Mouse (Mus musculus) limb, embryonic 13.5 days (tissue): Measurements from ENCODE around the gene Krt35. TPM values are rescaled to one million over a fixed set of nuclear protein-coding genes. Genes with fewer than 3 reads are reported as not detected.
A peak's percentile ranks its signal among the peaks of the same experiment; 100 is the strongest.

Experiments
- ATAC-seq: fragments of 200-750 bp; cut with Nextera tagmentation; 2 replicates; pipeline ENCODE4 v1.8.0; 2017; ENCODE audit warnings: low read depth, moderate number of reproducible peaks, moderate TSS enrichment; ENCODE audit not compliant: low FRiP score
- H3K27ac ChIP-seq: fragments of 300-500 bp; sonication (generic); 2 replicates; pipeline ENCODE4 v1.5.1; 2015; ENCODE audit warnings: inconsistent platforms, mild to moderate bottlenecking, moderate library complexity
- H3K27me3 ChIP-seq: fragments of 300-500 bp; sonication (generic); 2 replicates; pipeline ENCODE4 v1.6.1; 2015; ENCODE audit warnings: mild to moderate bottlenecking, inconsistent platforms
- H3K36me3 ChIP-seq: fragments of 300-500 bp; sonication (generic); 2 replicates; pipeline ENCODE4 v1.6.1; 2015; ENCODE audit warnings: inconsistent platforms, mild to moderate bottlenecking, moderate library complexity
- H3K4me1 ChIP-seq: fragments of 300-500 bp; sonication (generic); 2 replicates; pipeline ENCODE4 v1.6.1; 2015; ENCODE audit warnings: inconsistent platforms
- H3K4me2 ChIP-seq: fragments of 300-500 bp; sonication (generic); replicated peaks from 2 replicates; pipeline ENCODE4 v1.6.1; 2015; ENCODE audit warnings: inconsistent platforms, mild to moderate bottlenecking, moderate library complexity
- H3K4me3 ChIP-seq: fragments of 300-500 bp; sonication (generic); 2 replicates; pipeline ENCODE4 v1.5.1; 2015; ENCODE audit warnings: moderate library complexity, mild to moderate bottlenecking, inconsistent platforms
- H3K9ac ChIP-seq: fragments of 300-500 bp; sonication (generic); 2 replicates; pipeline ENCODE4 v1.6.1; 2015; ENCODE audit warnings: mild to moderate bottlenecking, inconsistent platforms
- H3K9me3 ChIP-seq: fragments of 300-500 bp; sonication (generic); 2 replicates; pipeline ENCODE4 v1.6.1; 2016; ENCODE audit warnings: inconsistent platforms
- WGBS: fragments of 180-500 bp; shearing (Covaris S2); methylation state at CpG from one replicate; pipeline ENCODE4 v1.1.7; 2015; 5-methylcytosine and 5-hydroxymethylcytosine counted together
- polyA plus RNA-seq: library from polyadenylated mRNA; unstranded; fragments of >200 nt; fragmentation: Nextera tagmentation; extraction: Ambion mirVana; gene quantifications from 2 replicates; pipeline ENCODE4 v1.2.1, GENCODE M21; 2015

Krt35 gene
- 0.80 and 1.0 TPM in 2 replicates for polyA plus RNA-seq

DNA sequence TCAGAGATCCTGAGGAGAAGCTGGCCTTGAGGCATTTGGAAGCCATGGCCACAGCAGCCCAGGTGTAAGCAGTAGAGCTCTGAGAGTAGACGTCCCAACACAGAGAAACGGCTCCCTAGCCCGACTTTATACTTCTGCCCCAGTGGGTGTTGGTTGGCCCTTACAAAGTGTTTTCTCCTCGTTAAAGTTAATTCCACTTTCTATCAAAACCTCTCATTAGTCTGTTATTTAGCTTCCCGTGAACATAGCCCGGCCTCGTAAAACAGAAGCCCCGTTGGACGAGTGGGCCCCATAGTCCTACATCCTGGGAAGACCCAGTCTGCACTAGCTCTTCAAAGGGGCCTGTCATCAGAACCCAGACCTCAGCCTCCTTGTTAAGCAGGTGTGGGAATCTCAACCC, at the start of gene Krt35:
Gene Krt35 (minus strand): TSS at position 101 of the 400 bp plus-strand sequence.
- Histone ChIP-seq H3K36me3 (no peaks in the 10 kb centered on the region), H3K27ac (no peak within 1 kb of the TSS), H3K27me3 (0 out of 2 replicates have a peak, but pooled peaks cover 10% of the 10 kb centered on the region), H3K9ac (no peak within 1 kb of the TSS), H3K9me3 (no peaks in the 10 kb centered on the region), H3K4me3 (no peak within 1 kb of the TSS), H3K4me1 (peaks cover 14% of the 10 kb centered on the region), H3K4me2 (peak within 1 kb of the TSS; percentile 19; the same call in 1 of the 2 replicates)
- 33% methylated on average over 9 of the region's 9 CpGs for WGBS
- no peak for ATAC-seq

GRCm38 (mm10) chr11:100145104-100145503, 49.1 kb upstream of the Krt35 start:
- H3K9me3 ChIP-seq = no peaks in the 10 kb centered on the region
- WGBS = 3% methylated on average over 20 of the region's 20 CpGs
- H3K4me3 ChIP-seq = peak overlapping the region; percentile 34
- H3K27me3 ChIP-seq = peaks cover 44% of the 10 kb centered on the region
- peak overlapping the region; percentile 63 for H3K4me2 ChIP-seq
- peaks cover 22% of the 10 kb centered on the region for H3K4me1 ChIP-seq
- no peaks in the 10 kb centered on the region for H3K36me3 ChIP-seq
- H3K27ac ChIP-seq = no peak overlapping the region
- H3K9ac ChIP-seq = no peak overlapping the region
- ATAC-seq = no peak

DNA sequence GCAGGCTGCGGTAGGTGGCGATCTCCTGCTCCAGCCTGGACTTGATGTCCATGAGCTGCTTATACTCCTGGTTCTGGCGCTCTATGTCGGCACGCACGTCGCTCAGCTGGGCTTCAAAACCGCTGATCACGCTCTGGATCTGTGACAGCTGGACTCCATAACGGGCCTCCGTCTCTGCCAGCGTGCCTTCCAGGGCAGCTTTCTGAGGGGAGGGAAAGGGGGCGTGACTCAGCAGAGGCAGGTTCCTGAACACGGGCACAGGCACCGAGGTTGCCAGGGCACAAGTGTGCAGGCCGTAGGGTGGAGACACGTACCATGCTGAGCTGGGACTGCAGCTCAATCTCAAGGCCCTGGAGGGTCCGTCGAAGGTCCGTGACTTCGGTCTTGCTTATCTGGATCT, 44.9 kb upstream of the Krt35 start:
- Histone ChIP-seq H3K36me3 (no peaks in the 10 kb centered on the region), H3K9ac (no peak overlapping the region), H3K27ac (no peak overlapping the region), H3K4me2 (no peak overlapping the region), H3K9me3 (no peaks in the 10 kb centered on the region), H3K4me1 (peaks cover 43% of the 10 kb centered on the region), H3K27me3 (peaks cover 29% of the 10 kb centered on the region), H3K4me3 (no peak overlapping the region)
- WGBS = 72% methylated on average over 21 of the region's 21 CpGs
- ATAC-seq = no peak

DNA sequence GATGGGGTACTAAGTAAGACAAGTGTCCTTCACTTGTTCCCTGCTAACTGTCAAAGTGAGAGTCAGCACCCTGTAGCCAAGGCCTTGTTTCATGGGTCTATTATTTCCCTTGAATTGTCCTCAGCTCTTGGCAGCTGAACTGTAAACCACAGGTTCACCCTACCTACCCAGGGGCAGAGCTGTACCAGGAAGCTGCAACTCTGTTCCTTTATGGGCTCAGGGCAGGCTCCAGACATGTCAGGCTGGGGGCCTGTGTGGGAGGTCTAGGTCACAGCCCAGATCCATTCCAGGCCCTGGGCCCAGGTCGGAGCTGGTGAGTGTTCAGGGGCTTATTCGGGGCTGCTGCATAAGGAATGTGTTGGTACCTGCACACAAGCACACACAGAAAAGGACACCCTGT, 43.4 kb upstream of the Krt35 start:
- Histone ChIP-seq H3K9me3 (no peaks in the 10 kb centered on the region), H3K27ac (no peak overlapping the region), H3K4me2 (no peak overlapping the region), H3K36me3 (no peaks in the 10 kb centered on the region), H3K4me1 (peaks cover 33% of the 10 kb centered on the region), H3K9ac (no peak overlapping the region), H3K4me3 (no peak overlapping the region), H3K27me3 (peaks cover 13% of the 10 kb centered on the region)
- 36% methylated on average over 2 of the region's 2 CpGs for WGBS
- ATAC-seq = no peak

DNA sequence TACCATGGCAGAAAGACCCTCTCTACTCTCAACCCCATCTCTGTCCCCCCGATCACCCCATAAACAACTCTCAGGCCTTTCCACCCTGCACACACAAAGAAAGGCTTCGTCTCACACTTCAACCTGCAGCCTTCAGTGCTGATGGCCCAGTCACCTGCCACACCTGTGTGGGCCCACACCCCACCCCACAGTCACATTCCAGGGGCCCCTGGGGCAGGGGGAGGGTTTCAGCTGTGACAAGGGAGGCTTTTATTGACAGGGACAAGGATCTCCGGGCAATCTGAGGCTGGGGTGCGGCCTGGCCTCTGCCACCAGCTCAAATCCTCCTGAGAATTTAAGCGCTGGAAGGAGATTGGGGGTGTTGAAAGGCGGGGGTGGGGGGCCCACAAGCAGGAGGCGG, 42.8 kb upstream of the Krt35 start:
- Histone ChIP-seq H3K9me3 (no peaks in the 10 kb centered on the region), H3K4me2 (no peak overlapping the region), H3K27ac (no peak overlapping the region; the same call in 1 of the 2 replicates), H3K27me3 (peaks cover 7% of the 10 kb centered on the region), H3K4me1 (peaks cover 33% of the 10 kb centered on the region), H3K4me3 (no peak overlapping the region), H3K9ac (no peak overlapping the region), H3K36me3 (no peaks in the 10 kb centered on the region)
- ATAC-seq = no peak
- 47% methylated on average over 7 of the region's 7 CpGs for WGBS

GRCm38 (mm10) chr11:100137693-100138092, 41.7 kb upstream of the Krt35 start:
- Histone ChIP-seq H3K27me3 (0 out of 2 replicates have a peak, but pooled peaks cover 2% of the 10 kb centered on the region), H3K4me3 (no peak overlapping the region), H3K36me3 (no peaks in the 10 kb centered on the region), H3K9me3 (no peaks in the 10 kb centered on the region), H3K9ac (no peak overlapping the region), H3K4me1 (peaks cover 33% of the 10 kb centered on the region), H3K27ac (no peak overlapping the region), H3K4me2 (no peak overlapping the region)
- 25% methylated on average over 5 of the region's 5 CpGs for WGBS
- ATAC-seq = no peak

DNA sequence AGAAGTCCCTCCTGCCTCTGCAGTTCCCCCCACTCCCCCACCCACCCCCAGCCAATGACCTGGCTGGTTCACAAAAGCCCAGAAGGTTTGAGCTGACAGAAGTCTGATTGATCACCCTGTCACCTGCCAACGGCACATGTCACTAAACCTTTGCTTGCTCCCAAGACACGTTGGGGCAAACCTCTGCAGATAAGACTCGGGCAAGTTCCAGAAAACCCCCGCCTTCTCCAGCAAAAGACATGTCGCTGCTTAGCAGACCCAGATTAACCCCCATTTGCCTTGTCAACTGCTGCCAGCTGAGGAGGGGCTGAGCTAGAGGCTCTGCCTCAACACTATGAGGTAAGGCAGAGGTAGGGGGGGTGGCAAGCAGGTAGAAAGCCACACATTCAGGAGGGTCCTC, 40.5 kb upstream of the Krt35 start:
- no peak overlapping the region for H3K27ac ChIP-seq
- no peaks in the 10 kb centered on the region for H3K36me3 ChIP-seq
- no peak overlapping the region for H3K9ac ChIP-seq
- no peak for ATAC-seq
- WGBS = 13% methylated on average over 5 of the region's 5 CpGs
- H3K9me3 ChIP-seq = no peaks in the 10 kb centered on the region
- H3K4me3 ChIP-seq = no peak overlapping the region
- no peak overlapping the region for H3K4me2 ChIP-seq
- H3K4me1 ChIP-seq = peaks cover 33% of the 10 kb centered on the region
- H3K27me3 ChIP-seq = 0 out of 2 replicates have a peak, but pooled peaks cover 2% of the 10 kb centered on the region

DNA sequence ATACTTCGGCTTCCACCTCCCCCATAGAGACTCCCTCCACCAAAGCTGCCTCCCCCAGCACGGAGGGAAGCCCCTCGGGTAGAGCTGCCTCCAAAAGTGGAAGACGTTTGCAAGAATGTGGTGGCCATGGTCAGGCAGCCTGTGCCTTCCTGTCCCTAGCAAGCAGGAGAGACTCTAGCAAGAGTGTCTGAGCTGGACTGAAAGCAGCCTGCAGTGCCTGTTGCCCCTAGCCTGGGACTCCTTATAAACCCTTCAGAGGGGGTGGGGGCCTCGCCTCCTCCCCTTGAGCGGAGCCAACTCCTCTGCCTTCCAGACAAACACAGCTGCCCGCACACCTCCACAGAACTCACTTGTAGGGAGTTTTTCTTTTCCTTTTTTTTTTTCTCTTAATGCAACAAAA, 39.7 kb upstream of the Krt35 start, which contains the start of gene Krt15:
Gene Krt15 (minus strand): TSS at position 198 of the 400 bp plus-strand sequence.
- WGBS = 51% methylated on average over 7 of the region's 7 CpGs
- Histone ChIP-seq H3K4me1 (peaks cover 33% of the 10 kb centered on the region), H3K4me2 (peak within 1 kb of the TSS; percentile 30), H3K36me3 (no peaks in the 10 kb centered on the region), H3K27ac (no peak within 1 kb of the TSS), H3K27me3 (no peaks in the 10 kb centered on the region), H3K4me3 (peak within 1 kb of the TSS; percentile 17), H3K9ac (no peak within 1 kb of the TSS), H3K9me3 (no peaks in the 10 kb centered on the region)
- ATAC-seq = no peak

GRCm38 (mm10) chr11:100124901-100125300, 28.9 kb upstream of the Krt35 start:
- Histone ChIP-seq H3K27ac (no peak overlapping the region), H3K27me3 (no peaks in the 10 kb centered on the region), H3K4me3 (no peak overlapping the region), H3K9ac (no peak overlapping the region), H3K4me1 (no peaks in the 10 kb centered on the region), H3K36me3 (no peaks in the 10 kb centered on the region), H3K4me2 (no peak overlapping the region), H3K9me3 (no peaks in the 10 kb centered on the region)
- WGBS = 63% methylated on average over 7 of the region's 7 CpGs
- ATAC-seq = no peak

DNA sequence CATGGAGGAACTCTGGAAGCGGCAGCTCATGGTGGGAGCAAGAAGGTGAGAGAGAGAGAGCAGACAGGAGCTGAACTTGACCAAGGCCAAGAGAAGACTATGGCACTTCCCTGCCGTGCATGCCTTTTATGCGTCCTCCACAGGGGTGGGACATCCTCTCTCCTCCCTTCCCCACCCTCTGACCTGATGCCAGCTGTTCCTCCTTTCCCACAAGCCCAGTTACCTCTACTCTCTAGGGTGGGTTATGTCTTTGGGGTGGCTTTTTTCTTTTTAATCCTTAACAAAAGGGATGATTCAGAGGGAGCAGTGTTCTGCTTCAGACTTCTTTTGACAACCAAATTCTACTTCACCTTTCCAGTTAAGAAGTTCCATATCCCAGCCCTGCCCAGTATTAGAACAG, 25.4 kb upstream of the Krt35 start, which contains the start of gene Krt13:
Gene Krt13 (minus strand): TSS at position 101 of the 400 bp plus-strand sequence.
- Histone ChIP-seq H3K4me3 (no peak within 1 kb of the TSS), H3K36me3 (no peaks in the 10 kb centered on the region), H3K27me3 (no peaks in the 10 kb centered on the region), H3K4me2 (no peak within 1 kb of the TSS), H3K9me3 (no peaks in the 10 kb centered on the region), H3K4me1 (peaks cover 7% of the 10 kb centered on the region; the same call in 1 of the 2 replicates), H3K9ac (no peak within 1 kb of the TSS), H3K27ac (no peak within 1 kb of the TSS)
- WGBS = 82% methylated on average over 3 of the region's 3 CpGs
- no peak for ATAC-seq

- no peak for ATAC-seq
- WGBS = 76% methylated on average over 5 of the region's 5 CpGs
- no peak overlapping the region for H3K4me3 ChIP-seq
- H3K36me3 ChIP-seq = no peaks in the 10 kb centered on the region
- H3K27ac ChIP-seq = no peak overlapping the region
- H3K4me2 ChIP-seq = no peak overlapping the region
- no peak overlapping the region for H3K9ac ChIP-seq
- peaks cover 7% of the 10 kb centered on the region; the same call in 1 of the 2 replicates for H3K4me1 ChIP-seq
- H3K9me3 ChIP-seq = no peaks in the 10 kb centered on the region
- H3K27me3 ChIP-seq = no peaks in the 10 kb centered on the region
Observed at GRCm38 (mm10) chr11:100120331-100120730, 24.3 kb upstream of the Krt35 start.

- Histone ChIP-seq H3K4me1 (peaks cover 8% of the 10 kb centered on the region; the same call in 1 of the 2 replicates), H3K9ac (no peak overlapping the region), H3K4me3 (no peak overlapping the region), H3K9me3 (no peaks in the 10 kb centered on the region), H3K36me3 (no peaks in the 10 kb centered on the region), H3K27me3 (no peaks in the 10 kb centered on the region), H3K4me2 (no peak overlapping the region), H3K27ac (no peak overlapping the region)
- WGBS = 74% methylated on average over 2 of the region's 2 CpGs
- no peak for ATAC-seq
Observed at GRCm38 (mm10) chr11:100113742-100114029, 17.6 kb upstream of the Krt35 start.
